8 mouse cellular contexts compared by ENCODE assay signal in genomic region chr12:25099563-25100408, GRCm38 (mm10). TPM values are rescaled to one million over a fixed set of nuclear protein-coding genes. Genes with fewer than 3 reads are reported as not detected.
DNase-seq lines count a peak whose midpoint lies in the region; ATAC-seq and TF ChIP-seq lines count a peak whose summit lies in the region.

No protein-coding gene starts in this region.

- no peaks in the 10 kb centered on the region for H3K9me3 ChIP-seq in liver, postnatal 0 days (ENCODE audit: low read length)

- H3K36me3 ChIP-seq in thymus, adult 2 months (ENCODE audit: control insufficient read depth, insufficient read depth, low read length), result no peaks in the 10 kb centered on the region
- no peaks in the 10 kb centered on the region for H3K36me3 ChIP-seq in liver, postnatal 0 days (replicated peaks; ENCODE audit: insufficient read depth, low read length)

- H3K4me2 ChIP-seq in liver, postnatal 0 days (ENCODE audit: low read depth, low read length), result peak overlapping the region; percentile 92

- H3K4me1 ChIP-seq in thymus, adult 2 months (replicated peaks; ENCODE audit: control insufficient read depth, insufficient read depth, low read length), result peaks cover 38% of the 10 kb centered on the region
- H3K4me1 ChIP-seq in liver, postnatal 0 days (ENCODE audit: insufficient read depth), result peaks cover 16% of the 10 kb centered on the region

- ATAC-seq in liver, postnatal 0 days, result no peak

- H3K9ac ChIP-seq in liver, postnatal 0 days (replicated peaks), result peak overlapping the region; percentile 61

- no peak for TF ChIP-seq POLR2A in thymus, adult 2 months (IDR thresholded peaks at IDR 0.05; ENCODE audit: control insufficient read depth, extremely low read depth, insufficient read depth, low read length, poor library complexity)

- H3K4me3 ChIP-seq in thymus, adult 2 months (ENCODE audit: control insufficient read depth, insufficient read depth, low read length), result 0 out of 2 replicates have a peak overlapping the region, but pooled peaks have one; percentile 7
- peak overlapping the region; percentile 59 for H3K4me3 ChIP-seq in liver, postnatal 0 days (ENCODE audit: low read depth, low read length)

- DNase-seq in thymus, adult 2 months, result no peak
- no peak for DNase-seq in thymus, postnatal 10 days (ENCODE audit: low spot score in 2 of 2)
- peak; percentile 55 to 57 for DNase-seq in cerebellum, postnatal 10 days
- peak; percentile 61 to 75 for DNase-seq in heart, adult 18-20 months
- peak; percentile 72 for DNase-seq in kidney, adult 18-20 months
- peak; percentile 32 for DNase-seq in liver, postnatal 0 days
- DNase-seq in retina, embryonic 14.5 days (ENCODE audit: low spot score), result peak; percentile 63
- no peak for DNase-seq in spleen, postnatal 4 days (ENCODE audit: low spot score in 2 of 2)

- WGBS in thymus, adult 2 months, result under 1% methylated on average over 38 of the region's 38 CpGs
- 2% methylated on average over 38 of the region's 38 CpGs for WGBS in liver, postnatal 0 days (ENCODE audit: insufficient replicate concordance)

- no peak overlapping the region for H3K27ac ChIP-seq in thymus, adult 2 months (ENCODE audit: control insufficient read depth, insufficient read depth, low read length)
- H3K27ac ChIP-seq in liver, postnatal 0 days (ENCODE audit: low read depth), result peak overlapping the region; percentile 98

- H3K27me3 ChIP-seq in thymus, adult 2 months (ENCODE audit: control insufficient read depth, insufficient read depth, low read length), result peaks cover 13% of the 10 kb centered on the region
- H3K27me3 ChIP-seq in liver, postnatal 0 days (ENCODE audit: insufficient read depth, low read length), result peaks cover 32% of the 10 kb centered on the region

- no peak for TF ChIP-seq CTCF in thymus, adult 2 months (IDR thresholded peaks at IDR 0.05; ENCODE audit: borderline replicate concordance, control insufficient read depth, extremely low read depth, insufficient read depth, low read length, poor library complexity)
- no peak for TF ChIP-seq CTCF in liver, postnatal 0 days (IDR thresholded peaks at IDR 0.05; ENCODE audit: low read depth)

- TF ChIP-seq EP300 in liver, postnatal 0 days (IDR thresholded peaks at IDR 0.05; ENCODE audit: low read depth), result no peak

RNA-seq across cellular contexts. Expression of gene Id2, which starts 2.8 kb away (rescaled TPM):
- polyA plus RNA-seq in thymus, adult 2 months (2012; rRNA removed), result 114 and 118 TPM in 2 replicates
- 10 to 100 TPM in 1 of 2 experiments, 1 to 10 TPM in 1; 8.8 to 13.0 TPM for total RNA-seq in heart, adult 18-20 months (2021)
- 245 and 376 TPM in 2 replicates for polyA plus RNA-seq in liver, postnatal 0 days (2015; fragmentation: Nextera tagmentation; extraction: Ambion mirVana)

Comparison
In these comparisons a context has a peak if more than half of its experiments do, and no peak if none do; other contexts are left out.
1. DNase-seq: peak in cerebellum, postnatal 10 days (2 of 2), heart, adult 18-20 months (2 of 2), kidney, adult 18-20 months (single experiment), liver, postnatal 0 days (single experiment) and retina, embryonic 14.5 days (single experiment); none in thymus, adult 2 months (single experiment), thymus, postnatal 10 days (0 of 2) and spleen, postnatal 4 days (0 of 2).